Mouse (Mus musculus) MEL (cell line): ENCODE measurements around the gene Fnbp1. TPM values are rescaled to one million over a fixed set of nuclear protein-coding genes. Genes with fewer than 3 reads are reported as not detected.
"Not testable (repeated sequence)": the region's sequence is repeated elsewhere in the genome, so short reads cannot be mapped to it uniquely, and the experiment has no call there.

Experiments used
- DNase-seq: peaks from one replicate; pipeline ENCODE4 v3.0.0; 2011; ENCODE audit warnings: low read depth, low spot score
- H3K27ac ChIP-seq: 2 replicates; pipeline ENCODE4 v1.5.1; 2012; ENCODE audit warnings: low read depth, mild to moderate bottlenecking, control low read depth, low read length, moderate library complexity; ENCODE audit not compliant: control insufficient read depth
- H3K27me3 ChIP-seq, 2 experiments: fragments of 150-350 bp in 1 of 2; sonication (generic) in 1 of 2; 2 replicates each; pipeline ENCODE4 v1.6.1; 2012; ENCODE audit warnings: low read length in 2 of 2, mild to moderate bottlenecking in 2 of 2, improper control_type of control experiment in 1 of 2, moderate library complexity in 1 of 2; ENCODE audit not compliant: insufficient read depth in 2 of 2, control insufficient read depth in 1 of 2
- H3K36me3 ChIP-seq, 2 experiments: 2 replicates each; pipeline ENCODE4 v1.6.1; 2012 to 2014; ENCODE audit warnings: low read length in 2 of 2, improper control_type of control experiment in 1 of 2, inconsistent platforms in 1 of 2, mild to moderate bottlenecking in 1 of 2; ENCODE audit not compliant: insufficient read depth in 2 of 2, control insufficient read depth in 1 of 2
- H3K4me1 ChIP-seq, 2 experiments: fragments of 150-350 bp in 1 of 2; sonication (generic) in 1 of 2; 2 replicates each; pipeline ENCODE4 v1.6.1; 2012; ENCODE audit warnings: low read length in 2 of 2, improper control_type of control experiment in 1 of 2, mild to moderate bottlenecking in 1 of 2; ENCODE audit not compliant: insufficient read depth in 2 of 2, control insufficient read depth in 1 of 2
- H3K4me3 ChIP-seq, 2 experiments: fragments of 150-350 bp in 1 of 2; sonication (generic) in 1 of 2; 2 replicates each; pipeline ENCODE4 v1.5.1; 2012; ENCODE audit warnings: low read depth in 2 of 2, low read length in 2 of 2, mild to moderate bottlenecking in 2 of 2, moderate library complexity in 2 of 2, control low read depth in 1 of 2, improper control_type of control experiment in 1 of 2; ENCODE audit not compliant: control insufficient read depth in 1 of 2, insufficient read depth in 1 of 2
- H3K79me2 ChIP-seq: 2 replicates; pipeline ENCODE4 v1.6.1; 2012; ENCODE audit warnings: mild to moderate bottlenecking, low read length, moderate library complexity; ENCODE audit not compliant: control insufficient read depth, poor library complexity, insufficient read depth
- H3K9ac ChIP-seq: 2 replicates; pipeline ENCODE4 v1.6.1; 2012; ENCODE audit warnings: low read depth, mild to moderate bottlenecking, control low read depth, low read length, moderate library complexity; ENCODE audit not compliant: control insufficient read depth, poor library complexity, severe bottlenecking
- H3K9me3 ChIP-seq: fragments of 150-350 bp; sonication (generic); replicated peaks from 2 replicates; pipeline ENCODE4 v1.6.1; 2012; ENCODE audit warnings: mild to moderate bottlenecking, low read length, improper control_type of control experiment, moderate library complexity; ENCODE audit not compliant: insufficient read depth
- BHLHE40 ChIP-seq: IDR thresholded peaks from 2 replicates; pipeline ENCODE4 v1.6.1; 2012; ENCODE audit warnings: low read depth, mild to moderate bottlenecking, inconsistent platforms, low read length, improper control_type of control experiment, borderline replicate concordance
- CHD1 ChIP-seq: IDR thresholded peaks from 2 replicates; pipeline ENCODE4 v1.6.1; 2012; ENCODE audit warnings: low read depth, mild to moderate bottlenecking, inconsistent platforms, low read length, improper control_type of control experiment
- CHD2 ChIP-seq: IDR thresholded peaks from 2 replicates; pipeline ENCODE4 v1.6.1; 2011; ENCODE audit warnings: low read length, improper control_type of control experiment
- ETS1 ChIP-seq: IDR thresholded peaks from 2 replicates; pipeline ENCODE4 v1.6.1; 2012; ENCODE audit warnings: low read depth, mild to moderate bottlenecking, inconsistent platforms, low read length, improper control_type of control experiment, moderate library complexity
- GABPA ChIP-seq: IDR thresholded peaks from 2 replicates; pipeline ENCODE4 v1.6.1; 2012; ENCODE audit warnings: low read depth, mild to moderate bottlenecking, inconsistent platforms, low read length, improper control_type of control experiment, moderate library complexity
- MAZ ChIP-seq: IDR thresholded peaks from 2 replicates; pipeline ENCODE4 v1.6.1; 2012; ENCODE audit warnings: low read depth, mild to moderate bottlenecking, inconsistent platforms, low read length, improper control_type of control experiment
- MEF2A ChIP-seq: IDR thresholded peaks from 2 replicates; pipeline ENCODE4 v1.6.1; 2014; ENCODE audit warnings: low read depth, mild to moderate bottlenecking, inconsistent platforms, low read length, improper control_type of control experiment; ENCODE audit not compliant: poor library complexity, insufficient replicate concordance, severe bottlenecking; ENCODE audit errors: extremely low read depth
- MXI1 ChIP-seq: IDR thresholded peaks from 2 replicates; pipeline ENCODE4 v1.6.1; 2011; ENCODE audit warnings: mild to moderate bottlenecking, low read depth, low read length, improper control_type of control experiment
- NELFE ChIP-seq: IDR thresholded peaks from 2 replicates; pipeline ENCODE4 v1.6.1; 2011; ENCODE audit warnings: low read depth, low read length, improper control_type of control experiment
- POLR2A ChIP-seq, 2 experiments: IDR thresholded peaks; 2 replicates each; pipeline ENCODE4 v1.6.1; 2011 to 2012; ENCODE audit warnings: low read length in 2 of 2, mild to moderate bottlenecking in 2 of 2, control low read depth in 1 of 2, improper control_type of control experiment in 1 of 2, low read depth in 1 of 2, moderate library complexity in 1 of 2; ENCODE audit not compliant: control insufficient read depth in 1 of 2, insufficient read depth in 1 of 2, poor library complexity in 1 of 2
- POLR2AphosphoS5 ChIP-seq: IDR thresholded peaks from 2 replicates; pipeline ENCODE4 v1.6.1; 2012; ENCODE audit warnings: low read depth, borderline replicate concordance, mild to moderate bottlenecking, inconsistent platforms, low read length, moderate library complexity, mixed read lengths
- RCOR1 ChIP-seq: IDR thresholded peaks from 2 replicates; pipeline ENCODE4 v1.6.1; 2012; ENCODE audit warnings: low read depth, mild to moderate bottlenecking, inconsistent platforms, low read length, improper control_type of control experiment
- TBP ChIP-seq: IDR thresholded peaks from 2 replicates; pipeline ENCODE4 v1.8.0; 2011; ENCODE audit warnings: low read depth, low read length, improper control_type of control experiment
- TCF12 ChIP-seq: IDR thresholded peaks from 2 replicates; pipeline ENCODE4 v1.6.1; 2014; ENCODE audit warnings: low read depth, mild to moderate bottlenecking, inconsistent platforms, low read length, improper control_type of control experiment, moderate library complexity
- UBTF ChIP-seq: IDR thresholded peaks from 2 replicates; pipeline ENCODE4 v1.6.1; 2012; ENCODE audit warnings: low read depth, mild to moderate bottlenecking, inconsistent platforms, low read length, improper control_type of control experiment, moderate library complexity, borderline replicate concordance; ENCODE audit not compliant: insufficient read depth
- USF1 ChIP-seq: IDR thresholded peaks from 2 replicates; pipeline ENCODE4 v1.6.1; 2014; ENCODE audit warnings: low read depth, mild to moderate bottlenecking, inconsistent platforms, low read length, improper control_type of control experiment, moderate library complexity
- USF2 ChIP-seq, 2 experiments: IDR thresholded peaks; 2 replicates each; pipeline ENCODE4 v1.6.1; 2011 to 2012; ENCODE audit warnings: improper control_type of control experiment in 2 of 2, low read length in 2 of 2, borderline replicate concordance in 1 of 2, inconsistent platforms in 1 of 2, low read depth in 1 of 2, mild to moderate bottlenecking in 1 of 2; ENCODE audit not compliant: insufficient read depth in 1 of 2
- ZKSCAN1 ChIP-seq: IDR thresholded peaks from 2 replicates; pipeline ENCODE4 v1.6.1; 2012; ENCODE audit warnings: low read depth, mild to moderate bottlenecking, inconsistent platforms, low read length, improper control_type of control experiment, moderate library complexity
- ZMIZ1 ChIP-seq: IDR thresholded peaks from 2 replicates; pipeline ENCODE4 v1.6.1; 2012; ENCODE audit warnings: low read depth, mild to moderate bottlenecking, inconsistent platforms, low read length, improper control_type of control experiment, moderate library complexity
- polyA plus RNA-seq, 2 experiments: library from polyadenylated mRNA; stranded (reverse) in 1 of 2; unstranded in 1 of 2; fragments of >175 nt in 1 of 2; fragments of >200 nt in 1 of 2; gene quantifications; 2 replicates each; pipeline versions ENCODE4 v1.2.1 to v1.2.4; 2012; ENCODE audit warnings: low replicate concordance in 2 of 2, low read depth in 1 of 2; ENCODE audit not compliant: insufficient read length in 2 of 2, insufficient read depth in 1 of 2, missing spikeins in 1 of 2
- total RNA-seq: library from RNA; depleted of rRNA; stranded (reverse); fragments of 300-350 nt; gene quantifications from 2 replicates; pipeline ENCODE4 v1.2.3, GENCODE M21; 2012

The Fnbp1 gene
- total and polyA plus RNA-seq, 3 experiments: 3.4 to 17.5 TPM; not detected in 1

DNA sequence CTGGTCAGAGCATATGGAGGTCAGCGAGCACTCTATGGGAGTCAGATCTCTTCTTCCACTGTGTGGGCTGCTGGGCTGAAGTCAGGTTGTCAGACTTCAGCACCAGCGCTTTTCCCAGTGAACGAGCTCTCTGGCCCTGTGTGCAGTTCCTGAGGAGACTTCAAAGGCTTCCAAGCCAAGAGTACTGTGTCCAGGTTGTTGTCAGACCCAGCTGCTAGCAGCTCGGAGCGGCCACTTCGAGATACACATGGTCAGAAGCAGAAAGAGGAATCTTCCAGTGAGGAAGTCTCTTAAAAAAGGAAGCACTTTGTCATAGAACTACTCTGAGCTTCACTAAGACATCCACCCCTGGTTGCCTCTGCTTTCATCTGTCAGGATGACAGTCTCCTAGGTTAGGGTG, 28.4 kb upstream of the Fnbp1 start:
- no peak for DNase-seq
- TF ChIP-seq NELFE (no peak), MAZ (no peak), USF2 (IDR thresholded peaks at IDR 0.05; ENCODE audit: borderline replicate concordance in 1 of 2, insufficient read depth in 1 of 2, low read depth in 1 of 2, low read length in 2 of 2) (no peak), TCF12 (no peak), CHD1 (no peak), GABPA (no peak)
- H3K9me3 ChIP-seq: no peaks in the 10 kb centered on the region
- no peak overlapping the region for H3K27ac ChIP-seq
- no peaks in the 10 kb centered on the region for H3K27me3 ChIP-seq
- no peak overlapping the region for H3K9ac ChIP-seq
- H3K79me2 ChIP-seq: no peaks in the 10 kb centered on the region
- no peak overlapping the region for H3K4me3 ChIP-seq
- H3K4me1 ChIP-seq: no peaks in the 10 kb centered on the region
- H3K36me3 ChIP-seq: peaks cover 0 to 8% of the 10 kb centered on the region in 2 experiments; a peak in 2 of 4 replicates

DNA sequence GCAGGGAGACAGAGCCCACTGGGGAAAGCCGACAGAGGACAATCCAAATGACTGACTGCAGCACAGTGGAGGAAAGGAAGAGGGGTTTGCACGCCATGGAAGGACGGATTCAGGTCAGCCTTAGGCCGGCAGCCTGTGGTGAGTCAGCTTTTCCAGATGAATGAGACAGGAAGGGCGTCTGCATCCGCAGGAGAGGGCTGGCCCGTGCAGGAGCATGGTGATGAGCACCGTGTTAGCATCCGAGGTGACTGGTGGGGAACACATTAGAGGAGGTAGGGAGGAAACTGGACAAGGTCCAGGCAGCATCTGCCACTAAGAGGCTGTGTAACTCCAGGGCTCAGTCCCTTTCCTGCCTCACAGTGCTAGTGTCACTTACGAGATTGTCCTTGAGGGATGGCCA, 27.2 kb upstream of the Fnbp1 start:
- no peak overlapping the region for H3K9ac ChIP-seq
- H3K9me3 ChIP-seq: no peaks in the 10 kb centered on the region
- H3K27me3 ChIP-seq: no peaks in the 10 kb centered on the region
- TF ChIP-seq MEF2A (no peak), POLR2A (IDR thresholded peaks at IDR 0.05; ENCODE audit: control insufficient read depth in 1 of 2, insufficient read depth in 1 of 2, low read depth in 1 of 2, low read length in 2 of 2, poor library complexity in 1 of 2) (no peak), POLR2AphosphoS5 (no peak), TBP (no peak)
- peaks cover 3% of the 10 kb centered on the region; the same call in 1 of the 2 replicates for H3K79me2 ChIP-seq
- no peaks in the 10 kb centered on the region for H3K4me1 ChIP-seq
- no peak overlapping the region for H3K27ac ChIP-seq
- no peak overlapping the region for H3K4me3 ChIP-seq
- H3K36me3 ChIP-seq: peaks cover 0 to 7% of the 10 kb centered on the region in 2 experiments; a peak in 2 of 4 replicates
- DNase-seq: no peak

DNA sequence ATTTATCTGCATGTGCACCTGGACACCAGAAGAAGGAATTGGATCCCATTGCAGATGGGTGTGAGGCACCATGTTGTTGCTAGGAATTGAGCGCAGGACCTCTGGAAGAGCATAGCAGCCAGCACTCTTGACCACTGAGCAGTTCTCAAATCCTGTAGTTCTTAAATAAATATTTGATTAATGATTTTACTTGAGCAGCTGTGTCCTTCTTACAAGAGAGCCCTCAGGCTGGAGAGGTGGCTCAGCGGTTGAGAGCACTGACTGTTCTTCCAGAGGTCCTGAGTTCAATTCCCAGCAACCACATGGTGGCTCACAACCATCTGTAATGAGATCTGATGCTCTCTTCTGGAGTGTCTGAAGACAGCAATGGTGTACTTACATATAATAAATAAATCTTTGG, 25.8 kb upstream of the Fnbp1 start:
- H3K4me1 ChIP-seq, H3K27ac ChIP-seq, H3K4me3 ChIP-seq, H3K9me3 ChIP-seq, H3K79me2 ChIP-seq, H3K9ac ChIP-seq, DNase-seq, H3K36me3 ChIP-seq, H3K27me3 ChIP-seq: not testable (repeated sequence)

DNA sequence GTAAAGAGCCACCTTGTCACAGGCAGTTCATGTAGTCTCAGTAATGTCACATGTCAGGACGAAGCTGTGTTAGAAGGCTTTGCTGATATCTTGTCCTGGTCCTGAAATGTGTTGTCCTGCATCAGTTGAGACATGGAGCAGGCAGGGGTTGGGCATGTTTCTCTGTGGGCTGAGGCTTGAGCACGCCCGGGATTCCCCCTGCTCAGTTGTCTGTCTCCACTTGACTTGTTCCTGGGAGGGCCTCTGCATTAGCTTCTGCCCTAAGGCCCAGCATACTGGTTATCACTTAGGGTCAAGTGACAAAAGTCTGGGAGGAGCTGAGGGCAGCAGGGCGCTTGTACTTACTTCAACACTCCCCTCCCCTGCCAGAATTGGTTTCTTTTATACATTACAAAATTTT, 23.7 kb upstream of the Fnbp1 start:
- H3K27me3 ChIP-seq: no peaks in the 10 kb centered on the region
- peaks cover 0 to 7% of the 10 kb centered on the region in 2 experiments; a peak in 2 of 4 replicates for H3K36me3 ChIP-seq
- no peak for DNase-seq
- TF ChIP-seq MEF2A (no peak), TCF12 (no peak), USF1 (no peak), ETS1 (no peak), ZKSCAN1 (no peak), MXI1 (no peak), RCOR1 (no peak), CHD2 (no peak), MAZ (no peak), ZMIZ1 (no peak), UBTF (no peak), BHLHE40 (no peak)
- TF ChIP-seq, all 39 proteins: peak for 0
- Histone ChIP-seq H3K9ac (no peak overlapping the region), H3K79me2 (peaks cover 8% of the 10 kb centered on the region; the same call in 1 of the 2 replicates), H3K9me3 (no peaks in the 10 kb centered on the region), H3K4me3 (no peak overlapping the region), H3K4me1 (no peaks in the 10 kb centered on the region), H3K27ac (no peak overlapping the region)
